Mouse (Mus musculus) heart, postnatal 0 days (tissue): Measurements from ENCODE around the gene Serac1. TPM values are rescaled to one million over a fixed set of nuclear protein-coding genes. Genes with fewer than 3 reads are reported as not detected.

Source experiments
- ATAC-seq: fragments of 200-750 bp; cut with Nextera tagmentation; 2 replicates; pipeline ENCODE4 v1.8.0; 2017; ENCODE audit warnings: low read depth, moderate number of reproducible peaks, moderate library complexity; ENCODE audit not compliant: insufficient read depth
- DNase-seq: peaks from one replicate; pipeline ENCODE4 v3.0.0-alpha.2; 2016; ENCODE audit warnings: low spot score
- H3K27ac ChIP-seq: fragments of 300-500 bp; sonication (generic); 2 replicates; pipeline ENCODE4 v1.5.1; 2014; ENCODE audit warnings: low read depth, mild to moderate bottlenecking
- H3K27me3 ChIP-seq: fragments of 300-500 bp; sonication (generic); 2 replicates; pipeline ENCODE4 v1.6.1; 2014; ENCODE audit warnings: low read length, mixed read lengths; ENCODE audit not compliant: control insufficient read depth, insufficient read depth
- H3K36me3 ChIP-seq: fragments of 300-500 bp; sonication (generic); replicated peaks from 2 replicates; pipeline ENCODE4 v1.6.1; 2014; ENCODE audit warnings: low read length, mixed read lengths; ENCODE audit not compliant: control insufficient read depth, insufficient read depth
- H3K4me1 ChIP-seq: fragments of 300-500 bp; sonication (generic); 2 replicates; pipeline ENCODE4 v1.6.1; 2014; ENCODE audit warnings: antibody characterized with exemption; ENCODE audit not compliant: control insufficient read depth, insufficient read depth
- H3K4me2 ChIP-seq: fragments of 300-500 bp; sonication (generic); 2 replicates; pipeline ENCODE4 v1.6.1; 2014; ENCODE audit warnings: low read depth, mild to moderate bottlenecking, low read length, moderate library complexity
- H3K4me3 ChIP-seq: fragments of 300-500 bp; sonication (generic); 2 replicates; pipeline ENCODE4 v1.5.1; 2014; ENCODE audit warnings: low read depth, low read length
- H3K9ac ChIP-seq: fragments of 300-500 bp; sonication (generic); replicated peaks from 2 replicates; pipeline ENCODE4 v1.6.1; 2014; ENCODE audit warnings: low read depth, low read length, mixed read lengths
- H3K9me3 ChIP-seq: fragments of 300-500 bp; sonication (generic); replicated peaks from 2 replicates; pipeline ENCODE4 v1.6.1; 2016; ENCODE audit warnings: low read length; ENCODE audit not compliant: control insufficient read depth
- CTCF ChIP-seq: IDR thresholded peaks from 2 replicates; pipeline ENCODE4 v1.5.1; 2016; ENCODE audit warnings: antibody characterized with exemption, control low read depth, low read depth
- EP300 ChIP-seq: IDR thresholded peaks from 2 replicates; pipeline ENCODE4 v1.6.1; 2016; ENCODE audit warnings: antibody characterized with exemption, low read depth
- WGBS: fragments of 180-500 bp; shearing (Covaris S2); extraction: QIAGEN DNeasy Blood & Tissue Kit; methylation state at CpG from one replicate; pipeline ENCODE4 v1.1.7; 2014; 5-methylcytosine and 5-hydroxymethylcytosine counted together
- polyA plus RNA-seq: library from polyadenylated mRNA; unstranded; fragments of >200 nt; fragmentation: Nextera tagmentation; extraction: Ambion mirVana; gene quantifications from 2 replicates; pipeline ENCODE4 v1.2.1, GENCODE M21; 2015
- total RNA-seq: library from RNA; depleted of rRNA; stranded (reverse); fragments of >200 nt; gene quantifications from 2 replicates; pipeline ENCODE4 v1.2.3, GENCODE M21; 2014; ENCODE audit warnings: low replicate concordance; rRNA removed

Serac1 gene
- 4.2 and 6.8 TPM in 2 replicates for total RNA-seq
- 4.2 and 5.5 TPM in 2 replicates for polyA plus RNA-seq

GRCm38 (mm10) chr17:6079287-6080122 is at the start of gene Serac1, which contains the start of gene Gtf2h5:
Serac1 (minus strand) TSS chr17:6079741.
Gtf2h5 (plus strand) TSS chr17:6079786.
- Histone ChIP-seq H3K4me1 (0 out of 2 replicates have a peak, but pooled peaks cover 5% of the 10 kb centered on the region), H3K27ac (peak within 1 kb of the TSS; percentile 85), H3K36me3 (peaks cover 6% of the 10 kb centered on the region), H3K9me3 (no peaks in the 10 kb centered on the region), H3K9ac (peak within 1 kb of the TSS; percentile 84), H3K4me3 (peak within 1 kb of the TSS; percentile 79), H3K27me3 (no peaks in the 10 kb centered on the region), H3K4me2 (peak within 1 kb of the TSS; percentile 79)
- TF ChIP-seq EP300 (no peak; the same call in 1 of the 2 replicates), CTCF (no peak; the same call in 1 of the 2 replicates)
- WGBS, result under 1% methylated on average over 69 of the region's 70 CpGs
- DNase-seq, result peak; percentile 96
- peak; percentile 100 for ATAC-seq

- no peak overlapping the region for H3K9ac ChIP-seq
- H3K4me2 ChIP-seq, result no peak overlapping the region
- no peaks in the 10 kb centered on the region for H3K27me3 ChIP-seq
- H3K27ac ChIP-seq, result no peak overlapping the region
- DNase-seq, result no peak
- ATAC-seq, result no peak
- no peaks in the 10 kb centered on the region; the same call in 1 of the 2 replicates for H3K4me1 ChIP-seq
- TF ChIP-seq CTCF, result no peak
- TF ChIP-seq EP300, result no peak
- no peaks in the 10 kb centered on the region for H3K9me3 ChIP-seq
- no peaks in the 10 kb centered on the region; the same call in 1 of the 2 replicates for H3K36me3 ChIP-seq
- no peak overlapping the region for H3K4me3 ChIP-seq
- 23% methylated on average over 3 of the region's 3 CpGs for WGBS
Measured at GRCm38 (mm10) chr17:6128039-6128438, 48.5 kb upstream of the Serac1 start.

DNA sequence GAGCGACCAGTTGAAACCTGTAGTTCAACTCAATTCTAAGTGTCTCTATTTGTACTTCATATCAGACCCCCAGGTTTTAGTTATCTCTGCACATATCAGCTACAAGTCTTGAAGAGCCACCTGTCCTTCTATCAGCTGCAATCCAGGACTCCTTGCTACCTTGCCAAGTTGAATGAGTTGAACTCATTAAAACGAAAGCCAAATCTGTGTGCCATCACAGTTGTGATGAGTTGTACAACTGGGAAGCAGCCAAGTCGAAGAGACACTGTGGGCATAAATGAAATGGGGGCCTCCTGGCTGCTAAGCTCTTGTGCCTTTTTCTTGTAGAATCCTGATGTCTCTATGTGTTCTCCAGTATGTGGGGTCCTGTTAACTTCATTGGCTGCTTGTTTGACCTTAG is 45.9 kb upstream of the Serac1 start:
- H3K9me3 ChIP-seq, result no peaks in the 10 kb centered on the region
- no peak overlapping the region for H3K4me2 ChIP-seq
- no peaks in the 10 kb centered on the region for H3K27me3 ChIP-seq
- H3K27ac ChIP-seq, result no peak overlapping the region
- no peak overlapping the region for H3K4me3 ChIP-seq
- TF ChIP-seq EP300 (no peak), CTCF (no peak)
- DNase-seq (no peak), ATAC-seq (no peak)
- WGBS, result 89% methylated on average over 3 of the region's 3 CpGs
- no peak overlapping the region for H3K9ac ChIP-seq
- H3K4me1 ChIP-seq, result no peaks in the 10 kb centered on the region; the same call in 1 of the 2 replicates
- H3K36me3 ChIP-seq, result peaks cover 11% of the 10 kb centered on the region

GRCm38 (mm10) chr17:6123776-6124175 is 44.2 kb upstream of the Serac1 start:
- H3K27ac ChIP-seq, result no peak overlapping the region
- no peak for ATAC-seq
- no peak for DNase-seq
- H3K4me3 ChIP-seq, result no peak overlapping the region
- H3K4me1 ChIP-seq, result no peaks in the 10 kb centered on the region; the same call in 1 of the 2 replicates
- no peak overlapping the region for H3K9ac ChIP-seq
- WGBS, result 90% methylated on average over 4 of the region's 4 CpGs
- H3K9me3 ChIP-seq, result no peaks in the 10 kb centered on the region
- no peaks in the 10 kb centered on the region for H3K27me3 ChIP-seq
- peaks cover 11% of the 10 kb centered on the region for H3K36me3 ChIP-seq
- H3K4me2 ChIP-seq, result no peak overlapping the region
- TF ChIP-seq CTCF (no peak), EP300 (no peak)

- DNase-seq, result no peak
- peaks cover 11% of the 10 kb centered on the region for H3K36me3 ChIP-seq
- no peak for TF ChIP-seq EP300
- peaks cover 5% of the 10 kb centered on the region; the same call in 1 of the 2 replicates for H3K4me1 ChIP-seq
- 89% methylated on average over 4 of the region's 4 CpGs for WGBS
- H3K9ac ChIP-seq, result no peak overlapping the region
- no peak overlapping the region for H3K4me2 ChIP-seq
- no peaks in the 10 kb centered on the region for H3K27me3 ChIP-seq
- no peak overlapping the region for H3K27ac ChIP-seq
- no peak overlapping the region for H3K4me3 ChIP-seq
- ATAC-seq, result no peak
- H3K9me3 ChIP-seq, result no peaks in the 10 kb centered on the region
Measured at GRCm38 (mm10) chr17:6118861-6119260, 39.3 kb upstream of the Serac1 start.
